Comparison of ENCODE assay signal across 8 mouse cellular contexts in the genomic region with DNA sequence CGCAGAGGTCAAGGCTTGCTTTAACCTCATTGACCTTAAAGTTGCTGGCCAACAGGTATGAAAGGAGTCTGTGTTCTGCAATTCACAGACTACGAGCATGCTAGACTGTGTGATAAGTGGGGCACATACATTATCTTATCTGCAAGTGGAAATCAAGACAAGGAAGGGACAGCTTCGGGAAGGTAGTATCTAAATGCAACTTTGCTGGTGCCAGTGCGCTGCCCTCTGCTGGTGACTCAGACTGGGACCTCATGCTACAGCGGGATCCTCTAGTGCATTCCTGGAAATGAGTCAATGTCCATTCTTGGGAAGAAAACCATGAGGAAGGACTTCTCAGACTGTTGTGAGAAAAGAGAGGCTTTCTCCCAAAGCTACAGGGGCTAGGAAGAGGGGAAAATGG. TPM values are rescaled to one million over a fixed set of nuclear protein-coding genes. Genes with fewer than 3 reads are reported as not detected.
DNase-seq lines count a peak whose midpoint lies in the region; ATAC-seq and TF ChIP-seq lines count a peak whose summit lies in the region.

No protein-coding gene starts in this region.

- H3K9ac ChIP-seq in kidney, embryonic 15.5 days: no peak overlapping the region
- H3K9ac ChIP-seq in CH12.LX (ENCODE audit: insufficient read depth, low read depth): no peak overlapping the region
- H3K9ac ChIP-seq in lung, embryonic 14.5 days: no peak overlapping the region
- no peak overlapping the region for H3K9ac ChIP-seq in midbrain, embryonic 16.5 days (ENCODE audit: low read depth, low read length)

- peaks cover 7% of the 10 kb centered on the region for H3K4me1 ChIP-seq in kidney, embryonic 15.5 days
- H3K4me1 ChIP-seq in CH12.LX (ENCODE audit: control insufficient read depth in 1 of 2, insufficient read depth in 2 of 2): peaks cover 9 to 20% of the 10 kb centered on the region in 2 experiments
- H3K4me1 ChIP-seq in lung, embryonic 14.5 days (ENCODE audit: insufficient read depth): no peaks in the 10 kb centered on the region
- H3K4me1 ChIP-seq in thymus, adult 2 months (replicated peaks; ENCODE audit: control insufficient read depth, insufficient read depth, low read length): 0 out of 2 replicates have a peak, but pooled peaks cover 2% of the 10 kb centered on the region
- H3K4me1 ChIP-seq in midbrain, embryonic 16.5 days (ENCODE audit: control insufficient read depth, insufficient read depth, low read length): peaks cover 8% of the 10 kb centered on the region

- no peaks in the 10 kb centered on the region for H3K9me3 ChIP-seq in kidney, embryonic 15.5 days (replicated peaks)
- peaks cover 3% of the 10 kb centered on the region for H3K9me3 ChIP-seq in CH12.LX (replicated peaks; ENCODE audit: low read length)
- no peaks in the 10 kb centered on the region for H3K9me3 ChIP-seq in lung, embryonic 14.5 days (ENCODE audit: low read depth, low read length)
- no peaks in the 10 kb centered on the region for H3K9me3 ChIP-seq in midbrain, embryonic 16.5 days (replicated peaks; ENCODE audit: control insufficient read depth, low read length, poor library complexity, severe bottlenecking)

- 0 out of 2 replicates have a peak, but pooled peaks cover 3% of the 10 kb centered on the region for H3K27me3 ChIP-seq in kidney, embryonic 15.5 days
- peaks cover 1% of the 10 kb centered on the region for H3K27me3 ChIP-seq in CH12.LX (replicated peaks)
- H3K27me3 ChIP-seq in lung, embryonic 14.5 days (ENCODE audit: insufficient read depth, low read length): no peaks in the 10 kb centered on the region
- H3K27me3 ChIP-seq in thymus, adult 2 months (ENCODE audit: control insufficient read depth, insufficient read depth, low read length): no peaks in the 10 kb centered on the region
- H3K27me3 ChIP-seq in midbrain, embryonic 16.5 days (ENCODE audit: control insufficient read depth, insufficient read depth, low read depth, low read length): no peaks in the 10 kb centered on the region; the same call in 1 of the 2 replicates

- peak; percentile 80 to 90 for TF ChIP-seq CTCF in CH12.LX (conservative IDR thresholded peaks at IDR 0.05 in 1 of 2, IDR thresholded peaks at IDR 0.05 in 1 of 2; ENCODE audit: low read depth in 2 of 2, low read length in 2 of 2)
- TF ChIP-seq CTCF in lung, embryonic 14.5 days (IDR thresholded peaks at IDR 0.05; ENCODE audit: low read depth): peak; percentile 79
- TF ChIP-seq CTCF in thymus, adult 2 months (IDR thresholded peaks at IDR 0.05; ENCODE audit: borderline replicate concordance, control insufficient read depth, extremely low read depth, insufficient read depth, low read length, poor library complexity): peak; percentile 67; the same call in 1 of the 2 replicates

- no peaks in the 10 kb centered on the region for H3K36me3 ChIP-seq in kidney, embryonic 15.5 days
- no peaks in the 10 kb centered on the region for H3K36me3 ChIP-seq in CH12.LX (replicated peaks in 1 of 2; ENCODE audit: control insufficient read depth in 1 of 2, insufficient read depth in 1 of 2, low read length in 1 of 2)
- no peaks in the 10 kb centered on the region for H3K36me3 ChIP-seq in lung, embryonic 14.5 days (ENCODE audit: insufficient read depth)
- H3K36me3 ChIP-seq in thymus, adult 2 months (ENCODE audit: control insufficient read depth, insufficient read depth, low read length): no peaks in the 10 kb centered on the region
- H3K36me3 ChIP-seq in midbrain, embryonic 16.5 days (ENCODE audit: control insufficient read depth, insufficient read depth, low read length): no peaks in the 10 kb centered on the region

- peak; percentile 80 for TF ChIP-seq RAD21 in CH12.LX (IDR thresholded peaks at IDR 0.05; ENCODE audit: low read depth, low read length)

- no peak for TF ChIP-seq POLR2A in CH12.LX (IDR thresholded peaks at IDR 0.05; ENCODE audit: low read depth, low read length)
- no peak for TF ChIP-seq POLR2A in thymus, adult 2 months (IDR thresholded peaks at IDR 0.05; ENCODE audit: control insufficient read depth, extremely low read depth, insufficient read depth, low read length, poor library complexity)

- peak; percentile 81 for DNase-seq in kidney, adult 18-20 months
- DNase-seq in CH12.LX (ENCODE audit: extremely low read depth): peak; percentile 55
- DNase-seq in adrenal gland, postnatal 14 days: peak; percentile 83
- DNase-seq in gastrocnemius, postnatal 10 days: peak; percentile 73
- peak; percentile 76 for DNase-seq in lung, embryonic 14.5 days
- peak; percentile 76 for DNase-seq in thymus, adult 2 months

- no peak overlapping the region for H3K4me3 ChIP-seq in kidney, embryonic 15.5 days (replicated peaks)
- no peak overlapping the region for H3K4me3 ChIP-seq in CH12.LX (replicated peaks in 1 of 3; ENCODE audit: low read depth in 2 of 3, low read length in 2 of 3, poor library complexity in 1 of 3)
- H3K4me3 ChIP-seq in lung, embryonic 14.5 days (ENCODE audit: low read depth, low read length): no peak overlapping the region
- no peak overlapping the region for H3K4me3 ChIP-seq in thymus, adult 2 months (ENCODE audit: control insufficient read depth, insufficient read depth, low read length)
- no peak overlapping the region for H3K4me3 ChIP-seq in midbrain, embryonic 16.5 days (ENCODE audit: low read depth, low read length)

- TF ChIP-seq EP300 in CH12.LX (IDR thresholded peaks at IDR 0.05; ENCODE audit: low read length): no peak

- no peak overlapping the region for H3K27ac ChIP-seq in kidney, embryonic 15.5 days
- H3K27ac ChIP-seq in CH12.LX (ENCODE audit: insufficient read depth, low read depth): no peak overlapping the region
- H3K27ac ChIP-seq in lung, embryonic 14.5 days (ENCODE audit: low read depth): no peak overlapping the region
- H3K27ac ChIP-seq in thymus, adult 2 months (ENCODE audit: control insufficient read depth, insufficient read depth, low read length): no peak overlapping the region
- H3K27ac ChIP-seq in midbrain, embryonic 16.5 days (ENCODE audit: low read length): no peak overlapping the region

- H3K4me2 ChIP-seq in kidney, embryonic 15.5 days: no peak overlapping the region
- H3K4me2 ChIP-seq in CH12.LX (ENCODE audit: insufficient read depth, low read depth, poor library complexity, severe bottlenecking): no peak overlapping the region
- no peak overlapping the region for H3K4me2 ChIP-seq in lung, embryonic 14.5 days
- no peak overlapping the region for H3K4me2 ChIP-seq in midbrain, embryonic 16.5 days (ENCODE audit: low read length)

- dilution Hi-C loops in CH12.LX (cut with MboI; ENCODE audit: extremely low pct_ligation_motif_present, extremely low pct_unique_long_range_greater_than_20kb, low sequenced_read_pairs): no loop called here

- ATAC-seq in kidney, embryonic 15.5 days (replicated peaks; ENCODE audit: low FRiP score): no peak
- ATAC-seq in lung, embryonic 14.5 days (ENCODE audit: insufficient read depth): no peak
- ATAC-seq in midbrain, embryonic 16.5 days: no peak

- no peaks in the 10 kb centered on the region for H3K79me2 ChIP-seq in CH12.LX (replicated peaks; ENCODE audit: control insufficient read depth, extremely low read depth, insufficient read depth, poor library complexity, severe bottlenecking)

- WGBS in kidney, embryonic 15.5 days: 64% methylated on average over 5 of the region's 5 CpGs
- 48% methylated on average over 5 of the region's 5 CpGs for WGBS in lung, embryonic 14.5 days
- 39% methylated on average over 5 of the region's 5 CpGs for WGBS in thymus, adult 2 months
- WGBS in midbrain, embryonic 16.5 days: 67% methylated on average over 5 of the region's 5 CpGs

- in situ Hi-C loops in CH12.LX (cut with MboI; ENCODE audit: low pct_ligation_motif_present, low pct_unique_long_range_greater_than_20kb, low sequenced_read_pairs): no loop called here

TF ChIP-seq in CH12.LX, 34 proteins besides CTCF, POLR2A, EP300 and RAD21:
- peak; percentile 25; the same call in 1 of the 2 replicates for TF ChIP-seq ZC3H11A (IDR thresholded peaks at IDR 0.05; ENCODE audit: low read depth, low read length)
- no peak for TF ChIP-seq PAX5 (IDR thresholded peaks at IDR 0.05; ENCODE audit: low read length)
- TF ChIP-seq ZNF384 (IDR thresholded peaks at IDR 0.05; ENCODE audit: low read depth, low read length): peak; percentile 64
- peak; percentile 77; the same call in 1 of the 2 replicates for TF ChIP-seq MYC (IDR thresholded peaks at IDR 0.05; ENCODE audit: low read depth, low read length)
- TF ChIP-seq SMC3 (IDR thresholded peaks at IDR 0.05; ENCODE audit: low read depth, low read length): peak; percentile 98

RNA-seq across cellular contexts. Expression of gene Abi3, which starts 11.4 kb away (rescaled TPM):
- 10.1 and 11.4 TPM in 2 replicates for polyA plus RNA-seq in kidney, embryonic 15.5 days (2015; fragmentation: Nextera tagmentation; extraction: Ambion mirVana)
- 31.4 and 33.5 TPM in 2 replicates for total RNA-seq in CH12.LX (2012; rRNA removed)
- total RNA-seq in CH12.LX (2014; rRNA removed): 24.4 and 25.9 TPM in 2 replicates
- polyA plus RNA-seq in CH12.LX (2012; ENCODE audit: insufficient read length, low read depth): 54.9 and 74.5 TPM in 2 replicates
- total RNA-seq in adrenal gland, postnatal 14 days (2021): 15.6 and 20.9 TPM in 2 replicates
- 1 to 10 TPM; 3.4 to 7.1 TPM for total RNA-seq in gastrocnemius, postnatal 10 days (2021)
- 7.2 TPM in 2 replicates for polyA plus RNA-seq in lung, embryonic 14.5 days (2014; fragmentation: Nextera tagmentation; extraction: Ambion mirVana)
- polyA plus RNA-seq in thymus, adult 2 months (2012; rRNA removed): 606 and 690 TPM in 2 replicates
- 1.2 and 1.9 TPM in 2 replicates for polyA plus RNA-seq in midbrain, embryonic 16.5 days (2015; fragmentation: Nextera tagmentation; extraction: Ambion mirVana)

RNA-seq across cellular contexts. Expression of gene Gngt2, which starts 16.7 kb away (rescaled TPM):
- 22.8 and 23.7 TPM in 2 replicates for polyA plus RNA-seq in kidney, embryonic 15.5 days (2015; fragmentation: Nextera tagmentation; extraction: Ambion mirVana)
- total RNA-seq in CH12.LX (2012; rRNA removed) (133 and 143 TPM in 2 replicates), CH12.LX (2014; rRNA removed) (157 and 162 TPM in 2 replicates)
- 136 and 140 TPM in 2 replicates for polyA plus RNA-seq in CH12.LX (2012; ENCODE audit: insufficient read length, low read depth)
- 30.3 and 31.4 TPM in 2 replicates for total RNA-seq in adrenal gland, postnatal 14 days (2021)
- total RNA-seq in gastrocnemius, postnatal 10 days (2021): 1 to 10 TPM; 7.0 to 9.4 TPM
- polyA plus RNA-seq in lung, embryonic 14.5 days (2014; fragmentation: Nextera tagmentation; extraction: Ambion mirVana): 13.4 and 14.8 TPM in 2 replicates
- polyA plus RNA-seq in thymus, adult 2 months (2012; rRNA removed): 28.6 and 32.5 TPM in 2 replicates
- polyA plus RNA-seq in midbrain, embryonic 16.5 days (2015; fragmentation: Nextera tagmentation; extraction: Ambion mirVana): 2.6 TPM in 2 replicates

RNA-seq across cellular contexts. Expression of gene Phospho1, which starts 29.4 kb away (rescaled TPM):
- polyA plus RNA-seq in kidney, embryonic 15.5 days (2015; fragmentation: Nextera tagmentation; extraction: Ambion mirVana): 2.0 TPM in 1 of 2 replicates, not detected in the other
- 0.46 and 1.3 TPM in 2 replicates for total RNA-seq in CH12.LX (2012; rRNA removed)
- total RNA-seq in CH12.LX (2014; rRNA removed): not detected in 2 replicates
- 0.97 and 6.0 TPM in 2 replicates for polyA plus RNA-seq in CH12.LX (2012; ENCODE audit: insufficient read length, low read depth)
- total RNA-seq in adrenal gland, postnatal 14 days (2021): 269 and 312 TPM in 2 replicates
- 100 to 1,000 TPM; 131 to 134 TPM for total RNA-seq in gastrocnemius, postnatal 10 days (2021)
- polyA plus RNA-seq in lung, embryonic 14.5 days (2014; fragmentation: Nextera tagmentation; extraction: Ambion mirVana): 0.37 TPM in 1 of 2 replicates, not detected in the other
- polyA plus RNA-seq in thymus, adult 2 months (2012; rRNA removed): 24.9 and 42.7 TPM in 2 replicates
- 0.43 and 0.45 TPM in 2 replicates for polyA plus RNA-seq in midbrain, embryonic 16.5 days (2015; fragmentation: Nextera tagmentation; extraction: Ambion mirVana)
